Mouse (Mus musculus): ENCODE data around the gene Zbtb17.

DNA sequence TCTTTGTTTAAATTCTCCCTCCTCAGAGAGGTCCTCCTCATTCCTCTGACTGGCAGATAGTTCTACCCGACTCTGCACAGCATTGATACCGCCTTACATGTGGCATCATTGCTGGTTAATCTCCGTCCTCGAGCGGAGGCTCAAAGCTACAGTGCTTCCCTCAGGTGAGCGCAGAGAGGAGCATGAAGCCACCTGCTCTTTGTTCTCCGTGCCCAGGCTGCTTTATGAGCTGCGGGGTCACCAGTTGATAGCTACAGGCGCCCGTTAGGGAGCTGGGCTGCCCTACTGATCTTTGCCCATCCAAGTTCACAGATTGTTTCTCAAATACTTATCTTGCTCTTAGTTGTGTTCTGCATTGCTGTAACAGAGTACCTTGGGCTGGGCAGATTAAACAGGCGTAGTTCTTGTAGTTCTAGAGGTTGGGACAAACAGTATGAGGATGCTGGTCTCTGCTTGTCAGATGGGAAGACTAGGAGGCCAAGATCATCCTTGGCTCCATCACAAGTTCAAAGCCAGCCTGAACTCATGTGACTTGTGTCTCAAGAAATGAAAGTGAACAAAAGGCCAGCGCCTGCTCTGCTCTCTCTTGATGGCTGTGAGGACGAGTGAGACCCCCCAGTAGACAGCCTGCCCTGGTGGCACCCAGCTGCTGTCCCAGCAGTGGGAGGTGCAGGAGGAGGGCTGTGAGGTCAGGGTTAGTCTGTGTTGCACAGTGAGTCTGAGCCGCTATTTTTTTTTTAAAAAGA lies 11.9 kb downstream of the Zbtb17 start:
- TF ChIP-seq TAL1 (IDR thresholded peaks at IDR 0.05; ENCODE audit: low read length) (no peak), GATA1 (IDR thresholded peaks at IDR 0.05; ENCODE audit: low read length) (no peak)
